Mouse (Mus musculus): ENCODE results near the gene Lmod2.
A peak's percentile ranks its signal among the peaks of the same experiment; 100 is the strongest.

DNA sequence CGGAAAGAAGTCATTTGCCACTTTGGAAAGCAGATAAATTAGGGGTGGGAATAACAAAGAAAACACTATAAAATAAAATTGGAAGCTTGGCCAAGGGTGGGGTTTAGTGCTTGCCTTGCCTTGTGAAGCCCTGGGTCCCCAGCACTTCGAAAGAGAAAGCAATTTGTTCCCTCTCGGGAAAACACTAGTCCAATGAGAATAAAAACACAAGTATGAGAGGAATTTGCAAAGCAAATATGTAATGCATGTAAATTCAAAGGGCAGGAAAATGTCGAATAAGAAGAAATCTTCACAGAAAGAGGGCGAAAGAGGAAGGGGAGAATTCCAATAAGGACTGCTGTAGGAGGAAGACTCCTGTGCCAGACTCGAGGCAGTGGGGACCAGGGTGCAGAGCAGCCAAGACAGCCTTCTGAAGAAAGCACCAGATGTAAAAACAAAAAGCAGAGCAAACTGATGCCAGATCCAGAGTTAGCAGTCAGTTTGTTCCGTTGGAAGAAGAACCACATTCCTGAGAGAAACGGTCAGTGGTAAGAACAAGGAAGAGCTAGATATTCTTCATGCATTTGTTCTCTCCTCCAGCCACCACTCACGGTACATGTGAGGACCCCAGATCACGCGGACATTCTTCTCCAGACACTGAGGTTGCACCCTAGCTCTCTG, 43.0 kb upstream of the Lmod2 start:
- TF ChIP-seq CTCF (IDR thresholded peaks at IDR 0.05) (no peak), EP300 (IDR thresholded peaks at IDR 0.05) (peak; percentile 40; the same call in 1 of the 2 replicates)

Measured in lung, postnatal 0 days (tissue).